Mouse (Mus musculus): ENCODE measurements around the gene Itln1.

GRCm38 (mm10) chr1:171577168-171577567, 42.1 kb upstream of the Itln1 start:
- TF ChIP-seq HCFC1 (IDR thresholded peaks at IDR 0.05; ENCODE audit: borderline replicate concordance, insufficient read depth, low read length), result no peak
- no peak for TF ChIP-seq CHD2 (IDR thresholded peaks at IDR 0.05; ENCODE audit: low read depth, low read length)
- no peak for TF ChIP-seq ZC3H11A (IDR thresholded peaks at IDR 0.05; ENCODE audit: borderline replicate concordance, low read depth, low read length)
- no peak for TF ChIP-seq MAFK (IDR thresholded peaks at IDR 0.05; ENCODE audit: insufficient read depth, low read depth, low read length)
- no peak for TF ChIP-seq ZNF384 (IDR thresholded peaks at IDR 0.05; ENCODE audit: low read depth, low read length)

All from ES-E14 (cell line).